24 mouse cellular contexts compared by ENCODE assay signal in genomic region chr13:58558216-58558615, GRCm38 (mm10). TPM values are rescaled to one million over a fixed set of nuclear protein-coding genes. Genes with fewer than 3 reads are reported as not detected.
DNase-seq lines count a peak whose midpoint lies in the region; ATAC-seq and TF ChIP-seq lines count a peak whose summit lies in the region.
"Had no signal": no experiment of that assay in that cellular context is flagged by ENCODE, and none has a peak within 500 bp of the region (broad histone marks: within the 10 kb centered on the region; RNA-seq: fewer than 3 reads in every experiment).

No protein-coding gene starts in this region.

- H3K4me3 ChIP-seq in forebrain, embryonic 13.5 days = no peak overlapping the region
- H3K4me3 ChIP-seq in forebrain, embryonic 12.5 days (replicated peaks) = no peak overlapping the region
- no peak overlapping the region for H3K4me3 ChIP-seq in kidney, embryonic 15.5 days (replicated peaks)
- no peak overlapping the region for H3K4me3 ChIP-seq in kidney, embryonic 16.5 days (ENCODE audit: low read length)
- H3K4me3 ChIP-seq: embryonic facial prominence, embryonic 12.5 days; heart, embryonic 13.5 days; lung, embryonic 15.5 days had no signal

- H3K4me1 ChIP-seq in forebrain, embryonic 13.5 days = peaks cover 8% of the 10 kb centered on the region; the same call in 1 of the 2 replicates
- no peaks in the 10 kb centered on the region for H3K4me1 ChIP-seq in forebrain, embryonic 12.5 days
- H3K4me1 ChIP-seq in kidney, embryonic 15.5 days = no peaks in the 10 kb centered on the region
- H3K4me1 ChIP-seq in kidney, embryonic 16.5 days (ENCODE audit: insufficient read depth, low read length) = no peaks in the 10 kb centered on the region
- H3K4me1 ChIP-seq: heart, embryonic 13.5 days; lung, embryonic 15.5 days had no signal

- no peaks in the 10 kb centered on the region for H3K9me3 ChIP-seq in forebrain, embryonic 13.5 days (replicated peaks)
- no peaks in the 10 kb centered on the region for H3K9me3 ChIP-seq in forebrain, embryonic 12.5 days
- no peaks in the 10 kb centered on the region for H3K9me3 ChIP-seq in kidney, embryonic 15.5 days (replicated peaks)
- H3K9me3 ChIP-seq in kidney, embryonic 16.5 days (ENCODE audit: low read length) = no peaks in the 10 kb centered on the region
- H3K9me3 ChIP-seq: embryonic facial prominence, embryonic 12.5 days; heart, embryonic 13.5 days; lung, embryonic 15.5 days had no signal

- no peaks in the 10 kb centered on the region for H3K36me3 ChIP-seq in forebrain, embryonic 13.5 days (ENCODE audit: poor library complexity, severe bottlenecking)
- no peaks in the 10 kb centered on the region for H3K36me3 ChIP-seq in forebrain, embryonic 12.5 days (replicated peaks)
- no peaks in the 10 kb centered on the region for H3K36me3 ChIP-seq in kidney, embryonic 15.5 days
- H3K36me3 ChIP-seq in kidney, embryonic 16.5 days (ENCODE audit: insufficient read depth, low read length) = no peaks in the 10 kb centered on the region
- H3K36me3 ChIP-seq: embryonic facial prominence, embryonic 12.5 days; heart, embryonic 13.5 days; lung, embryonic 15.5 days had no signal

- peak; percentile 77; the same call in 1 of the 2 replicates for ATAC-seq in forebrain, embryonic 13.5 days
- ATAC-seq in forebrain, embryonic 12.5 days (ENCODE audit: low FRiP score) = no peak
- ATAC-seq in kidney, embryonic 15.5 days (replicated peaks; ENCODE audit: low FRiP score) = no peak
- ATAC-seq in erythroblast, adult 5-6 weeks (replicated peaks; ENCODE audit: low FRiP score, poor library complexity, severe bottlenecking) = no peak
- no peak for ATAC-seq in kidney, embryonic 16.5 days (ENCODE audit: low FRiP score, low TSS enrichment)
- ATAC-seq: midbrain, embryonic 16.5 days; Patski had no signal

- H3K9ac ChIP-seq in forebrain, embryonic 13.5 days = no peak overlapping the region
- H3K9ac ChIP-seq in forebrain, embryonic 12.5 days = no peak overlapping the region
- H3K9ac ChIP-seq in kidney, embryonic 15.5 days = no peak overlapping the region
- H3K9ac ChIP-seq in kidney, embryonic 16.5 days (replicated peaks; ENCODE audit: low read length) = no peak overlapping the region
- H3K9ac ChIP-seq: embryonic facial prominence, embryonic 12.5 days; heart, embryonic 13.5 days; lung, embryonic 15.5 days had no signal

- H3K27me3 ChIP-seq in forebrain, embryonic 13.5 days = no peaks in the 10 kb centered on the region
- no peaks in the 10 kb centered on the region for H3K27me3 ChIP-seq in forebrain, embryonic 12.5 days
- H3K27me3 ChIP-seq in kidney, embryonic 15.5 days = no peaks in the 10 kb centered on the region
- H3K27me3 ChIP-seq in kidney, embryonic 16.5 days (ENCODE audit: insufficient read depth, low read length) = no peaks in the 10 kb centered on the region
- H3K27me3 ChIP-seq: CH12.LX; embryonic facial prominence, embryonic 12.5 days; heart, embryonic 13.5 days; lung, embryonic 15.5 days had no signal

- TF ChIP-seq CTCF in brain, embryonic 14.5 days (IDR thresholded peaks at IDR 0.05; ENCODE audit: borderline replicate concordance, extremely low read depth, insufficient read depth, insufficient read length) = no peak

- no peak overlapping the region for H3K4me2 ChIP-seq in forebrain, embryonic 13.5 days
- no peak overlapping the region for H3K4me2 ChIP-seq in forebrain, embryonic 12.5 days
- no peak overlapping the region for H3K4me2 ChIP-seq in kidney, embryonic 15.5 days
- H3K4me2 ChIP-seq in kidney, embryonic 16.5 days (replicated peaks; ENCODE audit: low read depth, low read length) = no peak overlapping the region
- H3K4me2 ChIP-seq: embryonic facial prominence, embryonic 12.5 days; heart, embryonic 13.5 days; lung, embryonic 15.5 days had no signal

- no peak for TF ChIP-seq POLR2A in brain, embryonic 14.5 days (IDR thresholded peaks at IDR 0.05; ENCODE audit: borderline replicate concordance, extremely low read depth, insufficient read depth, insufficient read length, poor library complexity, severe bottlenecking)

- no peak overlapping the region for H3K27ac ChIP-seq in forebrain, embryonic 13.5 days
- H3K27ac ChIP-seq in forebrain, embryonic 12.5 days = no peak overlapping the region
- no peak overlapping the region for H3K27ac ChIP-seq in kidney, embryonic 15.5 days
- H3K27ac ChIP-seq in kidney, embryonic 16.5 days (ENCODE audit: low read length) = no peak overlapping the region
- H3K27ac ChIP-seq: embryonic facial prominence, embryonic 12.5 days; heart, embryonic 13.5 days; lung, embryonic 15.5 days; stomach, postnatal 0 days had no signal

- WGBS in forebrain, embryonic 13.5 days = 71% methylated on average over 12 of the region's 12 CpGs
- 82% methylated on average over 12 of the region's 12 CpGs for WGBS in forebrain, embryonic 12.5 days
- WGBS in kidney, embryonic 15.5 days = 74% methylated on average over 12 of the region's 12 CpGs
- WGBS in kidney, embryonic 16.5 days = 79% methylated on average over 12 of the region's 12 CpGs

- DNase-seq in brain, embryonic 14.5 days (ENCODE audit: low read depth) = peak; percentile 74
- peak; percentile 73 for DNase-seq in layer of hippocampus, adult 9-11 months
- DNase-seq in right cerebral cortex, adult 2 months (ENCODE audit: low spot score in 2 of 2) = peak; percentile 33 to 41
- DNase-seq: cerebellum, adult 11 months; cerebellum, postnatal 36 days; kidney, adult 2 months; spleen, adult 18-20 months; thymus, postnatal 36 days had no signal

RNA-seq across cellular contexts. Expression of gene Slc28a3, which starts 52.5 kb away (rescaled TPM):
- polyA plus RNA-seq in forebrain, embryonic 13.5 days (2015; fragmentation: Nextera tagmentation; extraction: Ambion mirVana) = 0.08 TPM in 1 of 2 replicates, not detected in the other
- not detected in 2 replicates for polyA plus RNA-seq in forebrain, embryonic 12.5 days (2016; fragmentation: Nextera tagmentation; extraction: Ambion mirVana)
- 0.03 and 0.15 TPM in 2 replicates for polyA plus RNA-seq in brain, embryonic 14.5 days (2012; rRNA removed)
- polyA plus RNA-seq in kidney, embryonic 15.5 days (2015; fragmentation: Nextera tagmentation; extraction: Ambion mirVana) = not detected in 2 replicates
- not detected in 2 replicates for total RNA-seq in erythroblast, adult 5-6 weeks (2015; ENCODE audit: low replicate concordance)
- total RNA-seq in erythroblast, adult 5-6 weeks (2017; ENCODE audit: low replicate concordance) = 0.17 TPM in 1 of 2 replicates, not detected in the other
- polyA plus RNA-seq in kidney, embryonic 16.5 days (2015; fragmentation: Nextera tagmentation; extraction: Ambion mirVana) = 0.08 TPM in 1 of 2 replicates, not detected in the other
- total RNA-seq: CH12.LX; gastrocnemius, postnatal 4 days; liver, adult 2 months; megakaryocyte progenitor cell, adult 5-6 weeks had no signal
- polyA plus RNA-seq: heart, embryonic 13.5 days; kidney, adult 2 months; liver, adult 2 months; lung, embryonic 15.5 days; midbrain, embryonic 16.5 days; neural tube, embryonic 11.5 days had no signal
